Mouse (Mus musculus) liver, postnatal 0 days (tissue): ENCODE data around the gene Tnrc18.

Source experiments
- CTCF ChIP-seq: sonication (generic); IDR thresholded peaks from 2 replicates; pipeline ENCODE4 v1.5.1; 2016; ENCODE audit warnings: antibody characterized with exemption, low read depth
- EP300 ChIP-seq: IDR thresholded peaks from 2 replicates; pipeline ENCODE4 v1.6.1; 2016; ENCODE audit warnings: antibody characterized with exemption, low read depth, mild to moderate bottlenecking

- TF ChIP-seq CTCF, result no peak
- TF ChIP-seq EP300, result no peak
These were observed 52.6 kb downstream of the Tnrc18 start for GRCm38 (mm10) chr5:142764889-142765288.
